Comparison of ENCODE assay signal across 10 mouse cellular contexts in genomic region chr2:35589800-35590199, GRCm38 (mm10). TPM values are rescaled to one million over a fixed set of nuclear protein-coding genes. Genes with fewer than 3 reads are reported as not detected.
DNase-seq lines count a peak whose midpoint lies in the region; ATAC-seq and TF ChIP-seq lines count a peak whose summit lies in the region.
"Had no signal": no experiment of that assay in that cellular context is flagged by ENCODE, and none has a peak within 500 bp of the region (broad histone marks: within the 10 kb centered on the region; RNA-seq: fewer than 3 reads in every experiment).

No protein-coding gene starts in this region.

- no peaks in the 10 kb centered on the region for H3K36me3 ChIP-seq in liver, embryonic 14.5 days (replicated peaks; ENCODE audit: control insufficient read depth, insufficient read depth, low read depth)
- no peaks in the 10 kb centered on the region for H3K36me3 ChIP-seq in kidney, embryonic 15.5 days

- no peak overlapping the region for H3K9ac ChIP-seq in liver, embryonic 14.5 days (replicated peaks)
- no peak overlapping the region for H3K9ac ChIP-seq in kidney, embryonic 15.5 days

- no peak overlapping the region for H3K27ac ChIP-seq in liver, embryonic 14.5 days
- H3K27ac ChIP-seq in kidney, embryonic 15.5 days: no peak overlapping the region

- ATAC-seq in liver, embryonic 14.5 days (ENCODE audit: insufficient read depth): 0 out of 2 replicates have a peak, but pooled peaks have one; percentile 33
- peak; percentile 35 for ATAC-seq in kidney, embryonic 15.5 days (replicated peaks; ENCODE audit: low FRiP score)

- no peak for TF ChIP-seq CTCF in liver, embryonic 14.5 days (IDR thresholded peaks at IDR 0.05; ENCODE audit: low read depth)

- DNase-seq in liver, embryonic 14.5 days (ENCODE audit: low read depth in 3 of 3, low spot score in 3 of 3): no peak
- DNase-seq in liver: no peak
- DNase-seq in heart, adult 9 months (ENCODE audit: low spot score in 2 of 2): peak; percentile 76 to 77
- DNase-seq in lung, postnatal 4 days: peak; percentile 67 to 79
- no peak for DNase-seq in right cerebral cortex, postnatal 10 days (ENCODE audit: low spot score in 2 of 2)
- no peak for DNase-seq in layer of hippocampus, adult 9-10 months (ENCODE audit: low spot score)
- DNase-seq in right cerebral cortex, postnatal 36 days (ENCODE audit: low spot score in 2 of 2): no peak
- DNase-seq: cerebellum, postnatal 25 days; thymus, postnatal 25 days had no signal

- no peak for TF ChIP-seq EP300 in liver, embryonic 14.5 days (IDR thresholded peaks at IDR 0.05; ENCODE audit: low read depth)

- no peaks in the 10 kb centered on the region for H3K9me3 ChIP-seq in liver, embryonic 14.5 days (ENCODE audit: control insufficient read depth, low read length)
- H3K9me3 ChIP-seq in kidney, embryonic 15.5 days (replicated peaks): no peaks in the 10 kb centered on the region

- no peak overlapping the region for H3K4me3 ChIP-seq in liver, embryonic 14.5 days (ENCODE audit: insufficient read depth in 1 of 2, low read depth in 2 of 2, low read length in 2 of 2)
- H3K4me3 ChIP-seq in kidney, embryonic 15.5 days (replicated peaks): no peak overlapping the region

- H3K27me3 ChIP-seq in liver, embryonic 14.5 days (ENCODE audit: control insufficient read depth, insufficient read depth, low read length): no peaks in the 10 kb centered on the region
- peaks cover 13% of the 10 kb centered on the region; the same call in 1 of the 2 replicates for H3K27me3 ChIP-seq in kidney, embryonic 15.5 days

- H3K4me2 ChIP-seq in liver, embryonic 14.5 days (ENCODE audit: low read depth): no peak overlapping the region
- no peak overlapping the region for H3K4me2 ChIP-seq in kidney, embryonic 15.5 days

- no peaks in the 10 kb centered on the region for H3K4me1 ChIP-seq in liver, embryonic 14.5 days (replicated peaks; ENCODE audit: control insufficient read depth in 2 of 2, insufficient read depth in 2 of 2, low read length in 1 of 2)
- H3K4me1 ChIP-seq in kidney, embryonic 15.5 days: peaks cover 49% of the 10 kb centered on the region

- 48% methylated on average over 4 of the region's 4 CpGs for WGBS in liver, embryonic 14.5 days (ENCODE audit: insufficient replicate concordance)
- WGBS in kidney, embryonic 15.5 days: 77% methylated on average over 4 of the region's 4 CpGs

RNA-seq across cellular contexts. Expression of gene Dab2ip, which starts 31.7 kb away (rescaled TPM):
- 3.9 and 4.0 TPM in 2 replicates for polyA plus RNA-seq in liver, embryonic 14.5 days (2012; rRNA removed)
- polyA plus RNA-seq in liver, embryonic 14.5 days (2014; fragmentation: Nextera tagmentation; extraction: Ambion mirVana): 3.2 and 3.6 TPM in 2 replicates
- polyA plus RNA-seq in kidney, embryonic 15.5 days (2015; fragmentation: Nextera tagmentation; extraction: Ambion mirVana): 37.5 and 40.4 TPM in 2 replicates

Comparison
In these comparisons a context has a peak if more than half of its experiments do, and no peak if none do; other contexts are left out.
1. DNase-seq: peak in heart, adult 9 months (2 of 2) and lung, postnatal 4 days (2 of 2); none in liver, embryonic 14.5 days (0 of 3), liver (single experiment), right cerebral cortex, postnatal 10 days (0 of 2), layer of hippocampus, adult 9-10 months (single experiment) and right cerebral cortex, postnatal 36 days (0 of 2).